Mouse (Mus musculus): Measurements from ENCODE around the gene Anp32b.

DNA sequence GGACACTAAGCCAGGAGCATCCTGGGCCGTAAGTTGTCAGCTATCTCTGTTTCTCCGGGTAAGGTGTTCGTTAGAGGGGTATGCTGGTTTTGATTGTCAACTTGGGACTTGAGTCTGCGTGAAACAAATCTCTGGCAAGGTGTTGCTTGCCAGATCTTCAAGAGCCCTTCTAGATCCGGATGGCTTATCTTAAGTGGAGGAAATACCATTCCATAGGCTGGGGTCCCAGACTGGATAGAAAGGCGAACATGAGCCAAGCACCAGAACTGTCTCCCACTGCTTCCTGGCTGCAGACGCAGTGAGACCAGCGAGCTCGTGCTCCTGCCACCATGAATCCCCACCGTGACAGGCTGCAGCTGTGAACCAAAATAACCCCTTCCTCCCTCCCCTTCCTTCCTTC lies 70.8 kb downstream of the Anp32b start:
- TF ChIP-seq CTCF (IDR thresholded peaks at IDR 0.05; ENCODE audit: extremely low read depth, insufficient read length, insufficient replicate concordance, low read depth, low read length) (no peak), POLR2A (IDR thresholded peaks at IDR 0.05; ENCODE audit: low read depth, low read length) (no peak)

Measured in small intestine, adult 2 months (tissue).